Mouse (Mus musculus) embryonic facial prominence, embryonic 12.5 days (tissue): ENCODE results near the gene Twnk. TPM values are rescaled to one million over a fixed set of nuclear protein-coding genes. Genes with fewer than 3 reads are reported as not detected.
"Not testable (repeated sequence)": the region's sequence is repeated elsewhere in the genome, so short reads cannot be mapped to it uniquely, and the experiment has no call there.

Experiments used
- ATAC-seq: fragments of 200-750 bp; cut with Nextera tagmentation; 2 replicates; pipeline ENCODE4 v1.8.0; 2017; ENCODE audit not compliant: insufficient number of reproducible peaks, insufficient read depth, low FRiP score, low TSS enrichment
- H3K27ac ChIP-seq: fragments of 300-500 bp; sonication (generic); 2 replicates; pipeline ENCODE4 v1.5.1; 2016; ENCODE audit warnings: mild to moderate bottlenecking
- H3K27me3 ChIP-seq: fragments of 300-500 bp; sonication (generic); 2 replicates; pipeline ENCODE4 v1.6.1; 2016; ENCODE audit warnings: mild to moderate bottlenecking, moderate library complexity
- H3K36me3 ChIP-seq: fragments of 300-500 bp; sonication (generic); 2 replicates; pipeline ENCODE4 v1.6.1; 2016; ENCODE audit warnings: mild to moderate bottlenecking
- H3K4me1 ChIP-seq: fragments of 300-500 bp; sonication (generic); 2 replicates; pipeline ENCODE4 v1.6.1; 2016
- H3K4me2 ChIP-seq: fragments of 300-500 bp; sonication (generic); replicated peaks from 2 replicates; pipeline ENCODE4 v1.6.1; 2016; ENCODE audit warnings: mild to moderate bottlenecking, moderate library complexity
- H3K4me3 ChIP-seq: fragments of 300-500 bp; sonication (generic); 2 replicates; pipeline ENCODE4 v1.5.1; 2016; ENCODE audit warnings: mild to moderate bottlenecking
- H3K9ac ChIP-seq: fragments of 300-500 bp; sonication (generic); 2 replicates; pipeline ENCODE4 v1.6.1; 2016; ENCODE audit warnings: mild to moderate bottlenecking, moderate library complexity
- H3K9me3 ChIP-seq: fragments of 300-500 bp; sonication (generic); 2 replicates; pipeline ENCODE4 v1.6.1; 2016; ENCODE audit warnings: mild to moderate bottlenecking, moderate library complexity
- WGBS: fragments of 180-500 bp; shearing (Covaris S2); methylation state at CpG from one replicate; pipeline ENCODE4 v1.1.7; 2016; 5-methylcytosine and 5-hydroxymethylcytosine counted together
- polyA plus RNA-seq: library from polyadenylated mRNA; unstranded; fragments of >200 nt; fragmentation: Nextera tagmentation; extraction: Ambion mirVana; gene quantifications from 2 replicates; pipeline ENCODE4 v1.2.1, GENCODE M21; 2016

Twnk gene
- polyA plus RNA-seq, 1 experiment from 2014 or later, result 29.1 TPM

- WGBS, result 56% methylated on average over 19 of the region's 19 CpGs
- Histone ChIP-seq H3K27ac (no peak overlapping the region), H3K4me3 (no peak overlapping the region), H3K27me3 (no peaks in the 10 kb centered on the region), H3K9ac (no peak overlapping the region), H3K4me2 (no peak overlapping the region), H3K4me1 (peaks cover 10% of the 10 kb centered on the region; the same call in 1 of the 2 replicates), H3K36me3 (peaks cover 54% of the 10 kb centered on the region), H3K9me3 (no peaks in the 10 kb centered on the region)
- no peak for ATAC-seq
These were observed 23.3 kb downstream of the Twnk start for GRCm38 (mm10) chr19:45028746-45029145.

- Histone ChIP-seq H3K4me3 (no peak overlapping the region), H3K9ac (no peak overlapping the region), H3K4me2 (no peak overlapping the region), H3K27ac (no peak overlapping the region), H3K4me1 (peaks cover 10% of the 10 kb centered on the region; the same call in 1 of the 2 replicates), H3K9me3 (no peaks in the 10 kb centered on the region), H3K27me3 (no peaks in the 10 kb centered on the region), H3K36me3 (peaks cover 47% of the 10 kb centered on the region)
- no peak for ATAC-seq
- WGBS, result 59% methylated on average over 8 of the region's 9 CpGs
These were observed 24.1 kb downstream of the Twnk start for GRCm38 (mm10) chr19:45029571-45029970.

GRCm38 (mm10) chr19:45030111-45030510, 24.6 kb downstream of the Twnk start:
- no peak overlapping the region for H3K4me3 ChIP-seq
- peaks cover 42% of the 10 kb centered on the region for H3K36me3 ChIP-seq
- no peak overlapping the region for H3K4me2 ChIP-seq
- no peak overlapping the region for H3K27ac ChIP-seq
- no peaks in the 10 kb centered on the region for H3K27me3 ChIP-seq
- WGBS, result 40% methylated on average over 6 of the region's 8 CpGs
- ATAC-seq, result no peak
- H3K4me1 ChIP-seq, result peaks cover 10% of the 10 kb centered on the region; the same call in 1 of the 2 replicates
- no peaks in the 10 kb centered on the region for H3K9me3 ChIP-seq
- H3K9ac ChIP-seq, result no peak overlapping the region

- ATAC-seq, result 0 out of 2 replicates have a peak, but pooled peaks have one; percentile 50
- Histone ChIP-seq H3K9me3 (no peaks in the 10 kb centered on the region), H3K27me3 (no peaks in the 10 kb centered on the region), H3K36me3 (peaks cover 33% of the 10 kb centered on the region), H3K4me2 (peak overlapping the region; percentile 37; the same call in 1 of the 2 replicates), H3K9ac (0 out of 2 replicates have a peak overlapping the region, but pooled peaks have one; percentile 30), H3K4me3 (no peak overlapping the region), H3K27ac (no peak overlapping the region), H3K4me1 (peaks cover 10% of the 10 kb centered on the region; the same call in 1 of the 2 replicates)
- 44% methylated on average over 20 of the region's 20 CpGs for WGBS
These were observed 25.6 kb downstream of the Twnk start for GRCm38 (mm10) chr19:45030746-45031693.

- H3K36me3 ChIP-seq, result peaks cover 26% of the 10 kb centered on the region
- WGBS, result 18% methylated on average over 4 of the region's 4 CpGs
- peaks cover 10% of the 10 kb centered on the region; the same call in 1 of the 2 replicates for H3K4me1 ChIP-seq
- H3K9me3 ChIP-seq, result no peaks in the 10 kb centered on the region
- H3K4me3 ChIP-seq, result no peak overlapping the region
- H3K9ac ChIP-seq, result no peak overlapping the region
- H3K27ac ChIP-seq, result no peak overlapping the region
- H3K27me3 ChIP-seq, result 0 out of 2 replicates have a peak, but pooled peaks cover 2% of the 10 kb centered on the region
- no peak for ATAC-seq
- no peak overlapping the region for H3K4me2 ChIP-seq
These were observed 26.3 kb downstream of the Twnk start for GRCm38 (mm10) chr19:45031780-45032179.

- WGBS, result 52% methylated on average over 17 of the region's 17 CpGs
- H3K36me3 ChIP-seq, result peaks cover 17% of the 10 kb centered on the region
- no peak for ATAC-seq
- H3K27ac ChIP-seq, result no peak overlapping the region
- no peaks in the 10 kb centered on the region for H3K9me3 ChIP-seq
- no peak overlapping the region for H3K4me2 ChIP-seq
- H3K4me1 ChIP-seq, result peaks cover 10% of the 10 kb centered on the region; the same call in 1 of the 2 replicates
- no peak overlapping the region; the same call in 1 of the 2 replicates for H3K9ac ChIP-seq
- H3K4me3 ChIP-seq, result no peak overlapping the region
- H3K27me3 ChIP-seq, result 0 out of 2 replicates have a peak, but pooled peaks cover 3% of the 10 kb centered on the region
These were observed 27.3 kb downstream of the Twnk start for GRCm38 (mm10) chr19:45032570-45033332.

GRCm38 (mm10) chr19:45036867-45037266, 31.4 kb downstream of the Twnk start:
- peaks cover 29% of the 10 kb centered on the region for H3K27me3 ChIP-seq
- no peaks in the 10 kb centered on the region for H3K9me3 ChIP-seq
- H3K27ac ChIP-seq, result no peak overlapping the region
- H3K4me3 ChIP-seq, result no peak overlapping the region
- H3K36me3 ChIP-seq, result no peaks in the 10 kb centered on the region
- H3K4me2 ChIP-seq, result no peak overlapping the region
- ATAC-seq, result no peak
- H3K9ac ChIP-seq, result no peak overlapping the region
- WGBS, result 29% methylated on average over 15 of the region's 16 CpGs
- no peaks in the 10 kb centered on the region for H3K4me1 ChIP-seq

GRCm38 (mm10) chr19:45038198-45038597, 32.7 kb downstream of the Twnk start:
- H3K9me3 ChIP-seq, ATAC-seq, H3K4me1 ChIP-seq, H3K4me2 ChIP-seq, H3K27ac ChIP-seq, H3K36me3 ChIP-seq, H3K9ac ChIP-seq, H3K4me3 ChIP-seq: not testable (repeated sequence)
- peaks cover 29% of the 10 kb centered on the region for H3K27me3 ChIP-seq
- WGBS, result 91% methylated on average over 7 of the region's 7 CpGs

GRCm38 (mm10) chr19:45040214-45040613, 34.8 kb downstream of the Twnk start:
- Histone ChIP-seq H3K9me3 (no peaks in the 10 kb centered on the region), H3K27ac (no peak overlapping the region), H3K4me2 (no peak overlapping the region), H3K36me3 (no peaks in the 10 kb centered on the region), H3K4me1 (no peaks in the 10 kb centered on the region), H3K9ac (no peak overlapping the region), H3K4me3 (no peak overlapping the region), H3K27me3 (peaks cover 39% of the 10 kb centered on the region)
- 47% methylated on average over 13 of the region's 13 CpGs for WGBS
- no peak for ATAC-seq

GRCm38 (mm10) chr19:45044389-45044927, 39.0 kb downstream of the Twnk start:
- no peaks in the 10 kb centered on the region for H3K9me3 ChIP-seq
- H3K4me2 ChIP-seq, result no peak overlapping the region
- 64% methylated on average over 11 of the region's 11 CpGs for WGBS
- no peak for ATAC-seq
- H3K27me3 ChIP-seq, result peaks cover 46% of the 10 kb centered on the region
- no peaks in the 10 kb centered on the region for H3K36me3 ChIP-seq
- H3K9ac ChIP-seq, result no peak overlapping the region
- H3K27ac ChIP-seq, result no peak overlapping the region
- H3K4me3 ChIP-seq, result no peak overlapping the region
- peaks cover 24% of the 10 kb centered on the region for H3K4me1 ChIP-seq

- no peak overlapping the region for H3K9ac ChIP-seq
- peaks cover 38% of the 10 kb centered on the region for H3K27me3 ChIP-seq
- no peaks in the 10 kb centered on the region for H3K9me3 ChIP-seq
- no peaks in the 10 kb centered on the region for H3K36me3 ChIP-seq
- H3K4me1 ChIP-seq, result peaks cover 24% of the 10 kb centered on the region
- 37% methylated on average over 15 of the region's 15 CpGs for WGBS
- H3K4me2 ChIP-seq, result no peak overlapping the region
- H3K27ac ChIP-seq, result no peak overlapping the region
- no peak overlapping the region for H3K4me3 ChIP-seq
- ATAC-seq, result no peak
These were observed 39.8 kb downstream of the Twnk start for GRCm38 (mm10) chr19:45045236-45045635.
